10 mouse cellular contexts compared by ENCODE assay signal in genomic region chr5:121009811-121010569, GRCm38 (mm10). TPM values are rescaled to one million over a fixed set of nuclear protein-coding genes. Genes with fewer than 3 reads are reported as not detected.
DNase-seq lines count a peak whose midpoint lies in the region; ATAC-seq lines count a peak whose summit lies in the region.
"Had no signal": no experiment of that assay in that cellular context is flagged by ENCODE, and none has a peak within 500 bp of the region (broad histone marks: within the 10 kb centered on the region; RNA-seq: fewer than 3 reads in every experiment).

TSS of gene Rph3a (minus strand) at chr5:121010092.

- no peak for ATAC-seq in embryonic facial prominence, embryonic 12.5 days (ENCODE audit: insufficient number of reproducible peaks, insufficient read depth, low FRiP score, low TSS enrichment)
- ATAC-seq in hindbrain, embryonic 16.5 days: no peak; the same call in 1 of the 2 replicates
- ATAC-seq in midbrain, embryonic 12.5 days (ENCODE audit: low FRiP score, low read depth): no peak

- no peaks in the 10 kb centered on the region for H3K36me3 ChIP-seq in embryonic facial prominence, embryonic 12.5 days
- no peaks in the 10 kb centered on the region for H3K36me3 ChIP-seq in hindbrain, embryonic 16.5 days (ENCODE audit: control insufficient read depth, insufficient read depth, low read length)
- H3K36me3 ChIP-seq in midbrain, embryonic 12.5 days: no peaks in the 10 kb centered on the region
- H3K36me3 ChIP-seq: lung, embryonic 15.5 days had no signal

- H3K4me1 ChIP-seq in embryonic facial prominence, embryonic 12.5 days: 0 out of 2 replicates have a peak, but pooled peaks cover 2% of the 10 kb centered on the region
- peaks cover 20% of the 10 kb centered on the region for H3K4me1 ChIP-seq in hindbrain, embryonic 16.5 days (ENCODE audit: control insufficient read depth, insufficient read depth, low read depth, low read length)
- H3K4me1 ChIP-seq in midbrain, embryonic 12.5 days: peaks cover 20% of the 10 kb centered on the region
- H3K4me1 ChIP-seq: lung, embryonic 15.5 days had no signal

- H3K27ac ChIP-seq in embryonic facial prominence, embryonic 12.5 days: no peak within 1 kb of the TSS
- H3K27ac ChIP-seq in hindbrain, embryonic 16.5 days (ENCODE audit: low read depth, low read length): peak within 1 kb of the TSS; percentile 82
- no peak within 1 kb of the TSS for H3K27ac ChIP-seq in midbrain, embryonic 12.5 days (replicated peaks)
- H3K27ac ChIP-seq: lung, embryonic 15.5 days had no signal

- peak; percentile 51 to 63 for DNase-seq in cerebellum, postnatal 10 days
- DNase-seq in cerebellum, adult 18-20 months: no peak
- no peak for DNase-seq in thymus, adult 18-20 months
- DNase-seq in adrenal gland, postnatal 10 days: no peak
- DNase-seq in testis, postnatal 10 days (ENCODE audit: low spot score): no peak

- no peaks in the 10 kb centered on the region for H3K9me3 ChIP-seq in embryonic facial prominence, embryonic 12.5 days
- no peaks in the 10 kb centered on the region for H3K9me3 ChIP-seq in hindbrain, embryonic 16.5 days (ENCODE audit: control insufficient read depth, low read length)
- H3K9me3 ChIP-seq in midbrain, embryonic 12.5 days: no peaks in the 10 kb centered on the region
- H3K9me3 ChIP-seq: lung, embryonic 15.5 days had no signal

- H3K4me2 ChIP-seq in embryonic facial prominence, embryonic 12.5 days (replicated peaks): peak within 1 kb of the TSS; percentile 26; the same call in 1 of the 2 replicates
- H3K4me2 ChIP-seq in hindbrain, embryonic 16.5 days (ENCODE audit: low read length): peak within 1 kb of the TSS; percentile 65
- H3K4me2 ChIP-seq in midbrain, embryonic 12.5 days (replicated peaks): peak within 1 kb of the TSS; percentile 58
- H3K4me2 ChIP-seq: lung, embryonic 15.5 days had no signal

- H3K4me3 ChIP-seq in embryonic facial prominence, embryonic 12.5 days: no peak within 1 kb of the TSS
- peak within 1 kb of the TSS; percentile 49 for H3K4me3 ChIP-seq in hindbrain, embryonic 16.5 days (ENCODE audit: low read length)
- H3K4me3 ChIP-seq in midbrain, embryonic 12.5 days: peak within 1 kb of the TSS; percentile 37
- H3K4me3 ChIP-seq: lung, embryonic 15.5 days had no signal

- H3K27me3 ChIP-seq in embryonic facial prominence, embryonic 12.5 days: peaks cover 15% of the 10 kb centered on the region; the same call in 1 of the 2 replicates
- H3K27me3 ChIP-seq in hindbrain, embryonic 16.5 days (replicated peaks; ENCODE audit: control insufficient read depth, insufficient read depth, low read length): no peaks in the 10 kb centered on the region
- H3K27me3 ChIP-seq in midbrain, embryonic 12.5 days: peaks cover 36% of the 10 kb centered on the region

- H3K9ac ChIP-seq in embryonic facial prominence, embryonic 12.5 days: no peak within 1 kb of the TSS
- peak within 1 kb of the TSS; percentile 66 for H3K9ac ChIP-seq in hindbrain, embryonic 16.5 days (ENCODE audit: low read depth, low read length)
- H3K9ac ChIP-seq in midbrain, embryonic 12.5 days (replicated peaks): peak within 1 kb of the TSS; percentile 41; the same call in 1 of the 2 replicates
- H3K9ac ChIP-seq: lung, embryonic 15.5 days had no signal

- WGBS in embryonic facial prominence, embryonic 12.5 days: 69% methylated on average over 12 of the region's 12 CpGs
- WGBS in hindbrain, embryonic 16.5 days: 44% methylated on average over 12 of the region's 12 CpGs
- 70% methylated on average over 12 of the region's 12 CpGs for WGBS in midbrain, embryonic 12.5 days

RNA-seq across cellular contexts. Expression of gene Rph3a, which starts in this region (rescaled TPM):
- polyA plus RNA-seq in embryonic facial prominence, embryonic 12.5 days (2016; fragmentation: Nextera tagmentation; extraction: Ambion mirVana): 0.23 and 0.27 TPM in 2 replicates
- polyA plus RNA-seq in hindbrain, embryonic 16.5 days (2015; fragmentation: Nextera tagmentation; extraction: Ambion mirVana): 35.2 and 35.7 TPM in 2 replicates
- polyA plus RNA-seq in midbrain, embryonic 12.5 days (2016; fragmentation: Nextera tagmentation; extraction: Ambion mirVana): 3.2 and 3.3 TPM in 2 replicates
- 1 to 10 TPM; 1.7 to 3.4 TPM for total RNA-seq in adrenal gland, postnatal 10 days (2021)
- total RNA-seq: neutrophil, adult 5-6 weeks had no signal

Comparison
In these comparisons a context has a peak if more than half of its experiments do, and no peak if none do; other contexts are left out.
1. DNase-seq: peak in cerebellum, postnatal 10 days (2 of 2); none in cerebellum, adult 18-20 months (0 of 2), thymus, adult 18-20 months (0 of 2), adrenal gland, postnatal 10 days (single experiment) and testis, postnatal 10 days (single experiment).
2. Peak in every context shown above with its lines, with median percentiles within 50 percentile points of each other: H3K4me2 ChIP-seq.